Mouse (Mus musculus): ENCODE measurements around the gene Hoxd8.

- TF ChIP-seq GATA1 (IDR thresholded peaks at IDR 0.05; ENCODE audit: borderline replicate concordance, low read length) (no peak), FLI1 (IDR thresholded peaks at IDR 0.05; ENCODE audit: low read length) (no peak)
Observed at GRCm38 (mm10) chr2:74699664-74700545, 4.5 kb upstream of the Hoxd8 start.
